Mouse (Mus musculus) layer of hippocampus, postnatal 14 days (tissue): Measurements from ENCODE around the gene Pigo. TPM values are rescaled to one million over a fixed set of nuclear protein-coding genes. Genes with fewer than 3 reads are reported as not detected.

Source experiments
- DNase-seq, 2 experiments: peaks; one replicate each; pipeline ENCODE4 v3.0.0; 2021 to 2022; ENCODE audit warnings: low spot score in 2 of 2, mixed read lengths in 1 of 2
- total RNA-seq, 2 experiments: library from RNA; stranded (reverse); gene quantifications; 2 replicates each; pipeline ENCODE4 v1.2.3; 2021

Gene Pigo
- total RNA-seq, 2 experiments from 2014 or later, result 29.1 to 32.0 TPM

- peak; percentile 45 to 63 for DNase-seq
These were observed 13.2 kb upstream of the Pigo start for GRCm38 (mm10) chr4:43038567-43039495.

GRCm38 (mm10) chr4:43037860-43038566 is 12.4 kb upstream of the Pigo start:
- no peak for DNase-seq

GRCm38 (mm10) chr4:43036356-43036755 is 10.7 kb upstream of the Pigo start:
- DNase-seq, result no peak

- DNase-seq, result no peak
These were observed 10.2 kb upstream of the Pigo start for GRCm38 (mm10) chr4:43035851-43036250.

- no peak for DNase-seq
These were observed 7.9 kb upstream of the Pigo start for GRCm38 (mm10) chr4:43033481-43033880.

GRCm38 (mm10) chr4:43032501-43032900 is 6.9 kb upstream of the Pigo start:
- no peak for DNase-seq

GRCm38 (mm10) chr4:43031237-43031995 is 5.8 kb upstream of the Pigo start, which contains the start of gene Stoml2:
Gene Stoml2 (minus strand): TSS chr4:43031710.
- DNase-seq, result peak; percentile 89 to 95

- peak in 1 of 2 experiments; percentile 39 for DNase-seq
These were observed 5.2 kb upstream of the Pigo start for GRCm38 (mm10) chr4:43030780-43031230.

GRCm38 (mm10) chr4:43030352-43030751 is 4.7 kb upstream of the Pigo start:
- no peak for DNase-seq

GRCm38 (mm10) chr4:43029749-43030148 is 4.1 kb upstream of the Pigo start:
- no peak for DNase-seq

- no peak for DNase-seq
These were observed 3.5 kb upstream of the Pigo start for GRCm38 (mm10) chr4:43029121-43029520.

- DNase-seq, result no peak
These were observed 946 bp downstream of the Pigo start for GRCm38 (mm10) chr4:43024673-43025072.

- no peak for DNase-seq
These were observed 4.3 kb downstream of the Pigo start for GRCm38 (mm10) chr4:43021341-43021740.

- no peak for DNase-seq
These were observed 4.7 kb downstream of the Pigo start for GRCm38 (mm10) chr4:43020876-43021275.

- DNase-seq, result no peak
These were observed 5.8 kb downstream of the Pigo start for GRCm38 (mm10) chr4:43019641-43020465.

- no peak for DNase-seq
These were observed 6.4 kb downstream of the Pigo start for GRCm38 (mm10) chr4:43019176-43019575.

- no peak for DNase-seq
These were observed 7.5 kb downstream of the Pigo start for GRCm38 (mm10) chr4:43018156-43018555.

- no peak for DNase-seq
These were observed 13.5 kb downstream of the Pigo start for GRCm38 (mm10) chr4:43012091-43012490.

- DNase-seq, result peak; percentile 78 to 85
These were observed 15.2 kb downstream of the Pigo start, which contains the start of gene Fancg for GRCm38 (mm10) chr4:43010161-43011038. Gene Fancg (minus strand): TSS chr4:43010506.
